Mouse (Mus musculus) forebrain, postnatal 0 days (tissue): Measurements from ENCODE around the gene Zdhhc22. TPM values are rescaled to one million over a fixed set of nuclear protein-coding genes. Genes with fewer than 3 reads are reported as not detected.

ENCODE experiments used
- ATAC-seq: fragments of 200-750 bp; cut with Nextera tagmentation; 2 replicates; pipeline ENCODE4 v1.8.0; 2017; ENCODE audit warnings: mild to moderate bottlenecking, moderate library complexity
- DNase-seq: peaks from one replicate; pipeline ENCODE4 v3.0.0-alpha.2; 2015
- H3K27ac ChIP-seq: fragments of 300-500 bp; sonication (generic); 2 replicates; pipeline ENCODE4 v1.5.1; 2014; ENCODE audit warnings: low read depth, mild to moderate bottlenecking, antibody characterized with exemption, low read length, moderate library complexity, mixed read lengths
- H3K27me3 ChIP-seq: fragments of 300-500 bp; sonication (generic); 2 replicates; pipeline ENCODE4 v1.6.1; 2014; ENCODE audit warnings: mild to moderate bottlenecking, low read length, mixed read lengths; ENCODE audit not compliant: insufficient read depth
- H3K36me3 ChIP-seq: fragments of 300-500 bp; sonication (generic); 2 replicates; pipeline ENCODE4 v1.6.1; 2014; ENCODE audit warnings: mild to moderate bottlenecking, moderate library complexity; ENCODE audit not compliant: insufficient read depth
- H3K4me1 ChIP-seq: fragments of 300-500 bp; sonication (generic); 2 replicates; pipeline ENCODE4 v1.6.1; 2014; ENCODE audit warnings: antibody characterized with exemption; ENCODE audit not compliant: insufficient read depth
- H3K4me2 ChIP-seq: fragments of 300-500 bp; sonication (generic); 2 replicates; pipeline ENCODE4 v1.6.1; 2014; ENCODE audit warnings: low read depth, mild to moderate bottlenecking, moderate library complexity
- H3K4me3 ChIP-seq: fragments of 300-500 bp; sonication (generic); 2 replicates; pipeline ENCODE4 v1.5.1; 2014; ENCODE audit warnings: low read depth, low read length, mixed read lengths
- H3K9ac ChIP-seq: fragments of 300-500 bp; sonication (generic); 2 replicates; pipeline ENCODE4 v1.6.1; 2014; ENCODE audit warnings: mild to moderate bottlenecking
- H3K9me3 ChIP-seq: fragments of 300-500 bp; sonication (generic); 2 replicates; pipeline ENCODE4 v1.6.1; 2016; ENCODE audit warnings: low read length
- CTCF ChIP-seq: sonication (generic); IDR thresholded peaks from 2 replicates; pipeline ENCODE4 v1.5.1; 2016; ENCODE audit warnings: antibody characterized with exemption, control low read depth, low read depth
- WGBS: fragments of 180-500 bp; shearing (Covaris S2); extraction: QIAGEN DNeasy Blood & Tissue Kit; methylation state at CpG from one replicate; pipeline ENCODE4 v1.1.7; 2014; 5-methylcytosine and 5-hydroxymethylcytosine counted together
- polyA plus RNA-seq: library from polyadenylated mRNA; unstranded; fragments of >200 nt; fragmentation: Nextera tagmentation; extraction: Ambion mirVana; gene quantifications from 2 replicates; pipeline ENCODE4 v1.2.1, GENCODE M21; 2015
- total RNA-seq: library from RNA; depleted of rRNA; stranded (reverse); fragments of >200 nt; gene quantifications from 2 replicates; pipeline ENCODE4 v1.2.3, GENCODE M21; 2014

Zdhhc22 gene
- total and polyA plus RNA-seq, 2 experiments from 2014 or later = 12.5 to 21.7 TPM

DNA sequence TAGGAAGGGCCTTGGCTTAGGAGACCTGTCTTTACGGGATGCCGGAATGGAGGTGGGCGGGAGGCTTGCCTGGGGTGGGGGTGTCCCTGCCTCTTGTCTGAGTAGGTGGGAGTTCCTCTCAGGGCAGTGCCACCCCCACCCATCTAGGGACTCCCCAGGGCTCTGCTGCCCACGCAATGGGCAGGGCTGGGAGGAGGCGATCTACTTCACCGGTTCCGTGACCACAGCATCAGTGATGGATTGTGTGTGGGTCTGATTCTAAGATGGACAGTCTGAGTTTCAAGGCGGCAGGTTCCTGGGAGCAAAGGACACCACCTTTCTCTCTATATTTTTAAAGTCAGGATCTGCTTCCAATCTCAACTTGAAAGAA lies 36.6 kb upstream of the Zdhhc22 start:
- DNase-seq (no peak), ATAC-seq (no peak)
- 0 out of 2 replicates have a peak, but pooled peaks cover 11% of the 10 kb centered on the region for H3K4me1 ChIP-seq
- H3K27ac ChIP-seq = peak overlapping the region; percentile 69
- H3K4me3 ChIP-seq = peak overlapping the region; percentile 56
- 11% methylated on average over 8 of the region's 8 CpGs for WGBS
- H3K27me3 ChIP-seq = no peaks in the 10 kb centered on the region
- peak overlapping the region; percentile 71 for H3K4me2 ChIP-seq
- TF ChIP-seq CTCF = no peak
- no peaks in the 10 kb centered on the region for H3K9me3 ChIP-seq
- H3K9ac ChIP-seq = peak overlapping the region; percentile 73
- H3K36me3 ChIP-seq = no peaks in the 10 kb centered on the region

DNA sequence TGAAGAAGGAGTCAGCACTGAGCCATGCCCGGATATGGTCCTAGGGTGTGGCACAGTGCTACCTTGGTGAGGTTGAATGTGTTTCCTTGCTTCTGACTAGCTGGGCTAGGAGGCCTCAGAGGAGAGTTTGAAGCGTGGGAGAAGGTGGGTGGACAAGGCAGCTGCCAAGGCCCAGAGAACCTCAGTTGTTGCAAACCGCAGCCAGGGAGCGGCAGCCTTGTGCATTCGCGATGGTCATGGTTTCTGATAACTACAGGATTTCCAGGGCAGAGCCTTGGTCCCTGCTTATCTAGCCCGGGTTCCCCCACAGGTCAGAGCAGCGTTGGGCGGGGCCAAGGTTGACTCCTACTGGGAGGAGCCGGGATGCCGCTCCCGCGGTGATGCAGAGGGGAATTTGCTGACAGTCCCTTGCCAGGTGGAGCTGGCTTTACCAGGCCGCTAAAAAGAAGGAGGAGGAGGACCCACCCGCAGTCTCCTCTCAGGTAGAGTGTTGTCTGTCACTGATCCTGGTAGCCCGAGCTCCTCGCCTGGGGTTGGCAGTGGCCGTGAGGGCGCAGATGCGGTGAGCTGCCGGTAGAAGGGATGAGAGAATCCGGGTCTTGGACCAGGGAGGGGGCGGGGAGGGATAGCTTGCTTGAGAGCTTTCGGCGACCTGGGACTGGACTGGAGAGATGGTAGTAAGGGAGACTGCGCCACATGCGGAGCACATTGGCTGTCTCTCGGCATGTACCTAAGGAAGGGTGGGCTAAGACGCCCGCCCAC lies 36.1 kb upstream of the Zdhhc22 start:
- TF ChIP-seq CTCF = peak; percentile 23; the same call in 1 of the 2 replicates
- ATAC-seq (peak; percentile 83), DNase-seq (peak; percentile 67)
- Histone ChIP-seq H3K4me3 (peak overlapping the region; percentile 56), H3K9ac (peak overlapping the region; percentile 73), H3K4me2 (peak overlapping the region; percentile 71), H3K4me1 (0 out of 2 replicates have a peak, but pooled peaks cover 11% of the 10 kb centered on the region), H3K27ac (peak overlapping the region; percentile 69), H3K36me3 (no peaks in the 10 kb centered on the region), H3K9me3 (no peaks in the 10 kb centered on the region), H3K27me3 (no peaks in the 10 kb centered on the region)
- WGBS = 6% methylated on average over 29 of the region's 30 CpGs

DNA sequence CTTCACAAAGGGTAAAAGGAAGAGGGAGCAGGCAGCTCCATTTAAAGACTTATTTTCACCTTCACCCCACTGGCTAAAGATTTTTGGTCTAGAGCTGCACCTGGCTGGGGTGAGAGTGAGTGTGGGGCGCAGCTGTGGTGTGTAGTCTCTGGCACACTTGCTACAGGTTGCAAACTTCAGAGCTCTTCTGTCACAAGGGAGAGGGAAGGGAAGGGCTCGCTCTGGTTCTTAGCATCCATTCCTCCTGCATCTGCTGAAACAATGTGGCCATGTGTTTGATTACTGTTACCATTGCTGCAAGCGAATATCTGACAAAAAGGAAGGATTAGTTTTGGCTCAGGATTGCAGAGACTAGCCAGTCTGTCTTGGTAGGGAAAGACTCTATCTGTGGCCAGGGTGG lies 33.2 kb upstream of the Zdhhc22 start:
- Histone ChIP-seq H3K4me1 (0 out of 2 replicates have a peak, but pooled peaks cover 11% of the 10 kb centered on the region), H3K27me3 (no peaks in the 10 kb centered on the region), H3K9me3 (no peaks in the 10 kb centered on the region), H3K9ac (0 out of 2 replicates have a peak overlapping the region, but pooled peaks have one; percentile 1), H3K4me3 (no peak overlapping the region), H3K4me2 (no peak overlapping the region), H3K36me3 (no peaks in the 10 kb centered on the region), H3K27ac (no peak overlapping the region)
- no peak for TF ChIP-seq CTCF
- DNase-seq = no peak
- 64% methylated on average over 3 of the region's 3 CpGs for WGBS
- no peak for ATAC-seq

DNA sequence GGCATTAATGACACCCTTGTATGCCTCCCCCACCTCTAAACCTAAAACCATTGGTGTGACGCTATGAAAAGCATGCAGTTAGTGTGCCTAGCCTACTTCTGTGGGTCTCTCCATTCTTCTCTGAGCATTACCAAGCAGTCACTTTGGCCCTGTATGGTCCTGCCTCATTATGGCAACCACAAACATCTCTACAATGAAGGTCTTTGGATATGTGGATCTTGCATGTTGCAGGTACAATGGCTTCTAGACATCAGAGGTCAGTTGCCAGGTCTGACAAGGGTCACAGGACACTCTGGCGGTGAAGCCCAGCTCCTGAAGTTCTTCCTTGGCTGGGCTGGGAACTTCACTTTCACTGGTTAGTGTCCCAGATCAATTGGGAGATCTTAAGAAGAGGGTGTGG lies 31.8 kb upstream of the Zdhhc22 start:
- DNase-seq (no peak), ATAC-seq (no peak)
- Histone ChIP-seq H3K27me3 (no peaks in the 10 kb centered on the region), H3K9ac (no peak overlapping the region), H3K4me1 (0 out of 2 replicates have a peak, but pooled peaks cover under 1% of the 10 kb centered on the region), H3K9me3 (no peaks in the 10 kb centered on the region), H3K4me2 (no peak overlapping the region), H3K36me3 (no peaks in the 10 kb centered on the region), H3K4me3 (no peak overlapping the region), H3K27ac (no peak overlapping the region)
- 88% methylated on average over 2 of the region's 2 CpGs for WGBS
- no peak for TF ChIP-seq CTCF

DNA sequence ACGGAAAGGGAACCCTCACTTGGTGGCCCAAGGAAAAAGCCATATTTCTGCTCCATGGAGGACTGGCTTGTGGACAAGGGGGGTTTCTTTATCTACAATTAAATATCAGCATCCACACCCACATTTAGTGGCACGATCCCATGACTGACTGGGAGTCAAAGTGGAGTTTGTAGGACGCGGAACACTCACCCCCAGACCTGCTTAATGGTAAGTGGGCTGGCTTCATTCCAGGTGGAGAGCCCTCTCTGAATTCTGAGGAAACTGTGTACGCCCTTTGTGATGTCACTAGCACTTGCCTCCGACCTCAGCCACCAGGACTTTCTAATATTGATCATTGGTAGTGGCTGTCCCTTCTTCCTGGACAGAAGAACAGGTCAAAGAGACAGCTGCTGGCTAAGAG lies 30.8 kb upstream of the Zdhhc22 start, which contains the start of gene Tmem63c:
Gene Tmem63c (plus strand): TSS at position 301 of the 400 bp plus-strand sequence.
- Histone ChIP-seq H3K4me3 (no peak within 1 kb of the TSS), H3K27ac (no peak within 1 kb of the TSS), H3K4me1 (no peaks in the 10 kb centered on the region), H3K4me2 (no peak within 1 kb of the TSS), H3K9me3 (no peaks in the 10 kb centered on the region), H3K9ac (no peak within 1 kb of the TSS), H3K27me3 (no peaks in the 10 kb centered on the region), H3K36me3 (no peaks in the 10 kb centered on the region)
- ATAC-seq = no peak
- no peak for TF ChIP-seq CTCF
- DNase-seq = no peak
- WGBS = 90% methylated on average over 6 of the region's 6 CpGs

DNA sequence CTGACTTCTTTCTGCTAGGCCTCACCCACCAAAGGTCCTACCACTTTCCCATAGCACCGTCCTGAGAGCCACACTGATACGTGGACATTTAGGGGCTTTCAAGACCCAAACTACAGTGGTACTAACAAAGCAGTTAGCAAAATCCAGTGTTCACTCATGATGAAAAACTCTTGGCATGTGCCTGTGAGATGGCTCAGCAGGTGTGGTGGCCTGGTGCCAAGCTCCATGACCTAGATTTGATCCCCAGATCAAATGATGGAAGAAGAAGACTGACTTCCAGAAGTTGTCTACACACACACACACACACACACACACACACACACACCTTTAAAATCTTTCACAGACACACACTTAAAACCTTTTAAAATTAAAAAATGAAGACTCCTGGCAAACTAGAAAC lies 28.5 kb upstream of the Zdhhc22 start:
- Histone ChIP-seq H3K36me3 (no peaks in the 10 kb centered on the region), H3K27me3 (no peaks in the 10 kb centered on the region), H3K9me3 (no peaks in the 10 kb centered on the region), H3K4me2 (no peak overlapping the region), H3K4me1 (no peaks in the 10 kb centered on the region), H3K9ac (no peak overlapping the region), H3K27ac (no peak overlapping the region), H3K4me3 (no peak overlapping the region)
- ATAC-seq (no peak), DNase-seq (no peak)
- WGBS = 75% methylated on average over 2 of the region's 2 CpGs
- no peak for TF ChIP-seq CTCF

DNA sequence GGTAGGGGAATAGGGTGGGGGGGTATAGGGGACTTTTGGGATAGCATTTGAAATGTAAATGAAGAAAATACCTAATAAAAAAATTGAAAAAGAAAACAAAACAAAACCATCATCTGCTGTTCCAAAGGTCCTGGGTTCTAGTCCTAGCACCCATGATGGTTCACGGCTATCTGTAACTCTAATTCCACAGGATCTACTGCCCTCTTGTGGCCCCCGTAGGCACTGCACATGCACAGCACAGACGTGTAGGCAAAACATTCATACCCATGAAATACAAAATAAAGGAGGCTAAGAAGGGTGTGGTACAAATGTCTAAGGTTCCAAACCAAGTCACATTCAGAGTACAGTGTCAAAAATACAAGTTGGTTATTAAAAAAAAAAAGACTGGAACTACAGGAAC lies 26.8 kb upstream of the Zdhhc22 start:
- ATAC-seq (no peak), DNase-seq (no peak)
- WGBS = 45% methylated on average over 3 of the region's 3 CpGs
- TF ChIP-seq CTCF = peak; percentile 48
- H3K27me3 ChIP-seq = no peaks in the 10 kb centered on the region
- no peak overlapping the region for H3K4me3 ChIP-seq
- H3K27ac ChIP-seq = no peak overlapping the region
- H3K4me1 ChIP-seq = no peaks in the 10 kb centered on the region
- no peak overlapping the region for H3K4me2 ChIP-seq
- H3K9ac ChIP-seq = no peak overlapping the region
- no peaks in the 10 kb centered on the region for H3K9me3 ChIP-seq
- H3K36me3 ChIP-seq = no peaks in the 10 kb centered on the region
